Mouse (Mus musculus): ENCODE data around the gene Arhgef18.

DNA sequence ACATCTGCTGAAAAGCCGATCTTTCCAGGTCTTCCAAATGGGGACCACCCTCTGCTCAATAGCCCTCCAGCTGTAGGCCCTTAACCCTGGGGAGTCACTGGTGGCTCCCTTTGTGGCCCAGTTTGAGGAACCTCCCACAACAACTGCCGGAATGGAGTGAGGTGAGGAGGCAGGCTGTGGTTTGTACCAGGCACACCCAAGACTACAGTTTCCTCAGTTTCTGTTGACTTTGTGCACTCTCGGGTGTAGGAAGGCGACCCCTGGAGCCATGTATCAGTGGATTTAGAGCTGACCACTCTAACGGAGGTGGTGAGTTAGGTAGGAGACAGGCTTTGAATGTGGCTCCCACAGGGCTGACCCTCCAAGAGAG, 38.4 kb upstream of the Arhgef18 start:
- TF ChIP-seq CTCF (IDR thresholded peaks at IDR 0.05; ENCODE audit: insufficient read depth, low read depth, low read length) (no peak), POLR2A (IDR thresholded peaks at IDR 0.05; ENCODE audit: insufficient read depth, low read depth, low read length) (no peak)
